Comparison of ENCODE assay signal across 7 mouse cellular contexts in the genomic region with DNA sequence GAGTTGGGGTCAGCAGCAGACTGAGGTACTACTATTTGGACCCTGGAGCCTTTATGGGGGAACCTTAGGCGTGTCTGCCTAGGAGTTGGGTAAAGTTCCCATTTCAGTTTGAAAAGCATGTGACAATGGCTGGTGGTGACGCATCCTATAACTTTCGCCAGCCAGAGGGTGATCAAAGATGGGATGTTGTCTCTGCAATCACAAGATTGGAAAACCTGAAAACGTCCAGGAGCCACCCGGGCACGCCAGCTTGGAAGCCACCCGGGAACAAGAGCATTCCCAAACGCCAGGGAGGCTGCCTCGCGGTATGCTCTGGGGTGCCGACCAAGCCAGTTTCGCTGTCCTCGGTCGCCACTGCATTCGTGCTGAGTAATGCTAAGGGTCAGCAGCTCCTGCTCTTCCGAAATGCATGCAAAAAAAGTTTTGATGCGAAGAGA. TPM values are rescaled to one million over a fixed set of nuclear protein-coding genes. Genes with fewer than 3 reads are reported as not detected.
A peak's percentile ranks its signal among the peaks of the same experiment; 100 is the strongest.
DNase-seq lines count a peak whose midpoint lies in the region; ATAC-seq and TF ChIP-seq lines count a peak whose summit lies in the region.

No protein-coding gene starts in this region.

- H3K4me2 ChIP-seq in lung, embryonic 16.5 days (ENCODE audit: low read depth, low read length), result peak overlapping the region; percentile 85
- peak overlapping the region; percentile 47 for H3K4me2 ChIP-seq in embryonic facial prominence, embryonic 11.5 days (ENCODE audit: low read depth, low read length)
- H3K4me2 ChIP-seq in heart, embryonic 16.5 days (ENCODE audit: low read depth, low read length), result peak overlapping the region; percentile 72
- H3K4me2 ChIP-seq in lung, postnatal 0 days (replicated peaks; ENCODE audit: low read depth, low read length), result peak overlapping the region; percentile 62

- H3K4me3 ChIP-seq in lung, embryonic 16.5 days (ENCODE audit: low read length), result peak overlapping the region; percentile 60
- peak overlapping the region; percentile 29 for H3K4me3 ChIP-seq in embryonic facial prominence, embryonic 11.5 days (ENCODE audit: low read depth, low read length)
- peak overlapping the region; percentile 60 for H3K4me3 ChIP-seq in heart, embryonic 16.5 days (ENCODE audit: low read length)
- H3K4me3 ChIP-seq in lung, postnatal 0 days (ENCODE audit: low read depth, low read length), result peak overlapping the region; percentile 47

- no peak for TF ChIP-seq EP300 in lung, postnatal 0 days (IDR thresholded peaks at IDR 0.05)

- peak; percentile 10 for ATAC-seq in lung, embryonic 16.5 days (ENCODE audit: low read depth)
- ATAC-seq in embryonic facial prominence, embryonic 11.5 days (replicated peaks; ENCODE audit: insufficient number of reproducible peaks, low FRiP score, low TSS enrichment, low read depth), result no peak
- ATAC-seq in heart, embryonic 16.5 days (replicated peaks; ENCODE audit: extremely low read depth, insufficient read depth, low FRiP score), result no peak
- ATAC-seq in lung, postnatal 0 days, result no peak

- H3K36me3 ChIP-seq in lung, embryonic 16.5 days (ENCODE audit: control insufficient read depth, insufficient read depth, low read length), result peaks cover 2% of the 10 kb centered on the region; the same call in 1 of the 2 replicates
- H3K36me3 ChIP-seq in embryonic facial prominence, embryonic 11.5 days (replicated peaks; ENCODE audit: control insufficient read depth, insufficient read depth, low read depth, low read length), result no peaks in the 10 kb centered on the region; the same call in none of the 2 replicates
- no peaks in the 10 kb centered on the region; the same call in 1 of the 2 replicates for H3K36me3 ChIP-seq in heart, embryonic 16.5 days (ENCODE audit: control insufficient read depth, insufficient read depth)
- H3K36me3 ChIP-seq in lung, postnatal 0 days (ENCODE audit: insufficient read depth, low read length), result no peaks in the 10 kb centered on the region

- WGBS in lung, embryonic 16.5 days, result 3% methylated on average over 17 of the region's 17 CpGs
- WGBS in embryonic facial prominence, embryonic 11.5 days, result 4% methylated on average over 17 of the region's 17 CpGs
- 2% methylated on average over 17 of the region's 17 CpGs for WGBS in heart, embryonic 16.5 days
- 4% methylated on average over 17 of the region's 17 CpGs for WGBS in lung, postnatal 0 days

- no peak for DNase-seq in lung, postnatal 14 days
- DNase-seq in embryonic facial prominence, embryonic 11.5 days (ENCODE audit: low spot score), result no peak
- DNase-seq in lung, postnatal 0 days (ENCODE audit: low spot score), result peak; percentile 55
- DNase-seq in MN1 (ENCODE audit: low spot score), result no peak
- DNase-seq in embryo, embryonic 9.5 days (ENCODE audit: extremely low spot score), result no peak

- peak overlapping the region; percentile 95 for H3K27ac ChIP-seq in lung, embryonic 16.5 days (ENCODE audit: low read length)
- H3K27ac ChIP-seq in embryonic facial prominence, embryonic 11.5 days (replicated peaks; ENCODE audit: low read depth, low read length), result peak overlapping the region; percentile 16
- H3K27ac ChIP-seq in heart, embryonic 16.5 days (ENCODE audit: low read length), result peak overlapping the region; percentile 94
- peak overlapping the region; percentile 94 for H3K27ac ChIP-seq in lung, postnatal 0 days (ENCODE audit: low read length)

- no peaks in the 10 kb centered on the region for H3K27me3 ChIP-seq in lung, embryonic 16.5 days (ENCODE audit: control insufficient read depth, insufficient read depth, low read depth, low read length)
- H3K27me3 ChIP-seq in embryonic facial prominence, embryonic 11.5 days (ENCODE audit: control insufficient read depth, insufficient read depth, low read length), result no peaks in the 10 kb centered on the region
- no peaks in the 10 kb centered on the region for H3K27me3 ChIP-seq in heart, embryonic 16.5 days (ENCODE audit: control insufficient read depth, insufficient read depth, low read length)
- H3K27me3 ChIP-seq in lung, postnatal 0 days (replicated peaks; ENCODE audit: insufficient read depth, low read length), result no peaks in the 10 kb centered on the region

- H3K9me3 ChIP-seq in lung, embryonic 16.5 days (ENCODE audit: control insufficient read depth, low read length), result no peaks in the 10 kb centered on the region
- no peaks in the 10 kb centered on the region for H3K9me3 ChIP-seq in embryonic facial prominence, embryonic 11.5 days (replicated peaks; ENCODE audit: control insufficient read depth, low read length)
- H3K9me3 ChIP-seq in heart, embryonic 16.5 days (replicated peaks; ENCODE audit: control insufficient read depth, low read length), result no peaks in the 10 kb centered on the region
- no peaks in the 10 kb centered on the region for H3K9me3 ChIP-seq in lung, postnatal 0 days (ENCODE audit: low read length)

- H3K4me1 ChIP-seq in lung, embryonic 16.5 days (replicated peaks; ENCODE audit: control insufficient read depth, insufficient read depth, low read length), result peaks cover 19% of the 10 kb centered on the region
- no peaks in the 10 kb centered on the region for H3K4me1 ChIP-seq in embryonic facial prominence, embryonic 11.5 days (ENCODE audit: control insufficient read depth, insufficient read depth, low read length)
- peaks cover 25% of the 10 kb centered on the region for H3K4me1 ChIP-seq in heart, embryonic 16.5 days (ENCODE audit: control insufficient read depth, insufficient read depth, low read length)
- H3K4me1 ChIP-seq in lung, postnatal 0 days (ENCODE audit: insufficient read depth, low read depth, low read length), result 0 out of 2 replicates have a peak, but pooled peaks cover 7% of the 10 kb centered on the region

- peak overlapping the region; percentile 79 for H3K9ac ChIP-seq in lung, embryonic 16.5 days (ENCODE audit: low read length)
- peak overlapping the region; percentile 64 for H3K9ac ChIP-seq in embryonic facial prominence, embryonic 11.5 days (replicated peaks; ENCODE audit: low read length)
- H3K9ac ChIP-seq in heart, embryonic 16.5 days (ENCODE audit: low read length), result peak overlapping the region; percentile 82
- H3K9ac ChIP-seq in lung, postnatal 0 days (replicated peaks; ENCODE audit: low read depth), result peak overlapping the region; percentile 48

- no peak for TF ChIP-seq CTCF in lung, postnatal 0 days (IDR thresholded peaks at IDR 0.05)

RNA-seq across cellular contexts. Expression of a gene that starts 0.9 kb away (rescaled TPM):
- polyA plus RNA-seq in lung, embryonic 16.5 days (2015; fragmentation: Nextera tagmentation; extraction: Ambion mirVana), result 141 and 152 TPM in 2 replicates
- 261 and 263 TPM in 2 replicates for polyA plus RNA-seq in embryonic facial prominence, embryonic 11.5 days (2014; fragmentation: Nextera tagmentation; extraction: Ambion mirVana)
- polyA plus RNA-seq in heart, embryonic 16.5 days (2015; fragmentation: Nextera tagmentation; extraction: Ambion mirVana), result 104 and 106 TPM in 2 replicates
- 47.7 and 52.5 TPM in 2 replicates for polyA plus RNA-seq in lung, postnatal 0 days (2015; fragmentation: Nextera tagmentation; extraction: Ambion mirVana)

RNA-seq across cellular contexts. Expression of a gene that starts 7.6 kb away (rescaled TPM):
- 581 and 600 TPM in 2 replicates for polyA plus RNA-seq in lung, embryonic 16.5 days (2015; fragmentation: Nextera tagmentation; extraction: Ambion mirVana)
- 243 and 262 TPM in 2 replicates for polyA plus RNA-seq in embryonic facial prominence, embryonic 11.5 days (2014; fragmentation: Nextera tagmentation; extraction: Ambion mirVana)
- 213 and 263 TPM in 2 replicates for polyA plus RNA-seq in heart, embryonic 16.5 days (2015; fragmentation: Nextera tagmentation; extraction: Ambion mirVana)
- 440 and 498 TPM in 2 replicates for polyA plus RNA-seq in lung, postnatal 0 days (2015; fragmentation: Nextera tagmentation; extraction: Ambion mirVana)

RNA-seq across cellular contexts. Expression of a gene that starts 45.6 kb away (rescaled TPM):
- polyA plus RNA-seq in lung, embryonic 16.5 days (2015; fragmentation: Nextera tagmentation; extraction: Ambion mirVana), result 2,256 and 2,274 TPM in 2 replicates
- 423 and 462 TPM in 2 replicates for polyA plus RNA-seq in embryonic facial prominence, embryonic 11.5 days (2014; fragmentation: Nextera tagmentation; extraction: Ambion mirVana)
- polyA plus RNA-seq in heart, embryonic 16.5 days (2015; fragmentation: Nextera tagmentation; extraction: Ambion mirVana), result 1,876 and 1,966 TPM in 2 replicates
- 3,302 and 3,486 TPM in 2 replicates for polyA plus RNA-seq in lung, postnatal 0 days (2015; fragmentation: Nextera tagmentation; extraction: Ambion mirVana)

Comparison
In these comparisons a context has a peak if more than half of its experiments do, and no peak if none do; other contexts are left out.
1. H3K27ac ChIP-seq: peak in every context shown above with its lines; median percentile 95 in lung, embryonic 16.5 days; 94 in heart, embryonic 16.5 days; 94 in lung, postnatal 0 days; 16 in embryonic facial prominence, embryonic 11.5 days.